Mouse (Mus musculus) liver, embryonic 14.5 days (tissue): ENCODE results near the gene Iqsec1.

Source experiments
- CTCF ChIP-seq: IDR thresholded peaks from 2 replicates; pipeline ENCODE4 v1.5.1; 2016; ENCODE audit warnings: antibody characterized with exemption, low read depth, control low read depth
- EP300 ChIP-seq: IDR thresholded peaks from 2 replicates; pipeline ENCODE4 v1.6.1; 2016; ENCODE audit warnings: antibody characterized with exemption, low read depth

DNA sequence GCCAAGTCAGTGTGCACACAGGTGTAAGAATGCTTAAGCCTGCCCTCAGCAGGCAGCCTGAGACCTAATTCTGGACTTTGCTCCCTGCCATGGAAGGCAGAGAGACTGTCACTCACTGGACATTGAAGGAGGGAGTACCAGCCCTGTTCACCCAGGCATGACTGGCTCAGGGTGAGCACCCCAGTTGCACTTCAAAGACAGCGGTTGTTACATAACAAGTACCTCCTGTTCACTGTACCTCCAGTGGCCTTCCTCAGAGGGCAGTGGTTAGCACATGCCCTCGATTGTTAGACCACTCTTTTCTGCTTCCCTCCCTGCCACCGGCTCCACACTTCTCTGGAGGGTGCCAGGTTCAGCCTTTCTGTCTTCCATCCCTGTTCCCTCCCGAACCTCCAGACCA, 225.2 kb downstream of the Iqsec1 start:
- TF ChIP-seq CTCF (no peak), EP300 (no peak)
